Mouse (Mus musculus): ENCODE measurements at regions not wholly inside any gene's neighbourhood (a gene's known extent, or its start where the extent isn't known, plus 50 kb on each side); places are given as distances from the start of the nearest gene placed in this dataset.

DNA sequence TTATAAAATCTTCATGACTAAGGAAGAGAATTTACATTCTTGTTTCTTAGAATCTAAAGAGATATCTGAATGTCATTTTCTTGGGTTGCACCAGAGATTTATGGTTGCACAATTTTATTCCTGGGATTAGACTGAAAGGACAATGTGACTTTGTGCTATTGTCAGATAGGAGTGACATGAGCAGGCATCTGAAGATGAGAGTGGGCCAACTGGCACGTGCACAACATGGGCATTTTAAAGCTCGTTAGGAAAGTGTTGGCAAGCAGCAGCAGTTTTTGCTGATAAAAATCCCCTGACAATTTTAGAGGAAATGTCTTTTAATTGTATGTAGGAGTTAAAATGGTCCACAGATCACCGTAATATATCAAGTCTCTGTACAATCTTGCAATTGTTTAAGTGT is 178.9 kb upstream of the Tecrl start:
- DNase-seq = no peak

DNA sequence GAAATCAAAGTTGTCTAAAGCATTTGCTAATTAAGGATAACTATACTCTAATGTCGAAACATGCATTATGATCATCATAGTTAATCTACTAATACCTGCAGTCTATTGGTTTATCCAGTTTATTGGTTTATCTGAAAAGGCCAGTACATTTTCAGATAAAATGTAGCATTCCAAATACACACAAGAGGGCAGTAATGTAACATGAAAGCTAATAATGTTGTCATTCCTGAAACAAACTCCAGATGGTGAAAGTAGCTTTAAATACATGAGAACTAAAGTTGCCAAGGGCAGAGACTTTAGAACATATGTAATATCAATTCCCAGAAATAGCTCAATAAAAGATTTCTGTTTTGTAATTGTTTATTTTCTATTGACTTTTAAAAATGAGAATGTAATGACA is 163.7 kb upstream of the Tecrl start:
- no peak for DNase-seq

DNA sequence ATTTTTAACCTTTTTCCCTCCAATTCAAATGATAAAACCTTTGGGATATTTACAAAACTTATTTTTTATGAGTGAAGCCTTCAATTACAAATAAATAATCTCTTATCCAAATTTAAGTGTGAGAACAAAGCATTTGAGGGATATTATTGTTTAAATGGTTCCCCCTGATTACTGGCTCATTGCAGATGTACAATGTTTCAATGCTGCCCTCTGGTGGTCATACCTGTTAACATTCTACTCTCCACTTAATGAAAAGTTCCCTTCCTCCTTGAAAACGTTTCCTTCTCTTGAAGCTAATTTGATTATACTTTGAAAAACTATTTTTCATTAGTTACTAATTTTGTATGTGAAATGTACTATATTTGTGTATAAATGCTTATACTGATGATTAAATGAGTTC is 129.1 kb upstream of the Tecrl start:
- peak; percentile 49 for DNase-seq

DNA sequence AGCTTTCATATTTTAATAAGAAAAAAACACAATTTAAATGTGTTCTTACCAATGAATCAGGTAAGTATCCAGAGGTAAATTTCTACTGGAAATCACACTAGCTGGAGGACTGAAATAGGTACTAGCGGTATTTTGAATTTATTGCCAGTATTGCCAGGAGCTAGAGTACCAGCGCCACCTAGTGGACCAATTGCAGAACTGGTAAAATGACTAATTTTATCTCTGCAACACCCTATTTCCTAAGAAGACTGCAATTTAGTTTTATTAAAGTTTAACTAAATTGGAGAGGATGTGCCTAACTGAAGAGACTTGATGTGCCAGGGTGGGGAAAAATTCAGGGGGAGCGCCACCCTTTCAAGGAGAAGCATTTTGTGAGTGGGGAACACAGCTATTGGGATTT is 85.3 kb upstream of the Tecrl start:
- DNase-seq = peak; percentile 68

DNA sequence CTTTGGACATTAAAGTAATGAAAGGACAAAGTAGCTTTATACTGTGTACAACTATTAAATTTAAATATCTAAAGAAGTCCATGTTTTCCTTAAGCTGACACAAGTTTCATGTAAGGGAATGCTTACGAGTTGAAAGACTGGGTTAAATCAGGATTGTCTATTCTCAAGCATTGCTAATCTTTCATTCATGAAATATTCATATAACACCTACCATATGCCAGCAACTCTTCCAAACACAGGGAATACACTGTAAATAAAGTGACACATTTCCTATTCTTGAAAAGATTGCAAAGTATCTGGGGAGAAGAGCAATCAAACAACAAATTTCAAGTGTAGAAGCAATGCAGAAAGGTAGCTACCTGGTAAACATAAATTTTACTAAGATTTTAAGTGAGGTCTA is 81.5 kb upstream of the Tecrl start:
- no peak for DNase-seq

DNA sequence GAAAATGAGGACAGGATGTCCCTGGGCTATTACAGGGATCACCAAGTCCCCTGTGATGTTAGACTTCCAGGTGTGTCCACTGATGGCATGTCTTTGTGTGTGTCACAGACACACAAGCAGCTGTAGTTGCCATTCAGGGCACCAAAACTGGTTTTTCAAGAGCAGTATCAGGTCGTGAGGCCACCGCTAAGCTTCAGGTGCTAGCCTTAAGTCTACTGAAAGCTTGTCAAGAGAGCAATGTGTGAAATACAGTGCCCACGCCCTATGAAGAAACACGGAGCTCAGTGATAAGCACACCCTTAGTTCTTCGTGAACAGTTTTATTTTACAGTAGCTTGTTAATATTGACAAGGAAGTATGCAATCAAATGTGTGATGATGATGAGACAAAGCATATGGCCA is 66.7 kb upstream of the Tecrl start:
- no peak for DNase-seq

DNA sequence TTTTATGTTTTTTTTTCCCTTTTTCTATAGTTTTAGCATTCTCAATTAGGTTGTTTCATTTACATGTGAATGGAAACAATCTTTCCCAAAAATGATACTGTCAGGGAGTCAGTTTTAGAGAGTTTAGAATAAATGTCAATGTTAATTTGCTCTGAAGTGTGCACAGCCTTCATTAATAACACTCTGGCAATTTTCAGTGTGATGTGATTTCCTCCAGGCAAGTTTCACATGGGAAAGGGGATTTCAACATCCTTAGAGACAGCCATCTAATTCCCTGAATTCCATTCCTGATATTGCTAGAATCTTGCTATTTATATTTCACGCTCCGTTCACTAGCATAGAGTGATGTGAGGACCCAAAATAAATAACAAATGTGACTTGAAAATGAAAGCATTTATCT is 55.2 kb upstream of the Tecrl start:
- DNase-seq = no peak

DNA sequence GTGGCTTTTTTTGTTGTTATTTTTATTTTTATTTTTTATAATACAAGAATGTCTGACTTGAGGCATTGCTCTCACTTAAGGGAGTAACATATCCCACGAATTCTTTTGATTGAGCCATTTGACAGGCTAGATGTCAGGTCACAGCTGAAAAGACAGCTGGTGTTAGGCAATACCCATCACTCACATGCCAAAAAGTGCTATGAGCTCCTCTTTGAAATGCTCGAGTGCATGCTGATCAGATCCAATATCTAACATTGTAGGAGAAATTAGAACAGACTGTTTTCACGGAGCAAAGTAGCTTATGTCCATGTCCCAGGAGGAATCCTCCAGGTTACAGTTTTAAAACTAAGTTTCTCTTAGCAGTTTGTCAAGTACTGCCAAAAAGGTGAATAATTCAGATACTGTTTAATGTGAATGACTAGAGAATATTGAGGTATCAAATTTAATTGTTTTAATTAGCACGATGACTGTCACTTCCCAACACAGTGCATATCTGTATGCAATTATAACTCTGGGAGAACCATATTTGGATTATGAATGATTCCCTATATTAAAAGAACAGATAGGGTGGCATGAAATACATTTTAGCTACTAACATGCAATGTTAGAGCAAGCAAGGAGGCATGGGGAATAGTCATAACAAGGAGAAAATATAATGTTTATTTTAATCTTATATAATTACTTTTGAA is 50.4 kb upstream of the Tecrl start:
- no peak for DNase-seq

All from right cerebral cortex, postnatal 4 days (tissue).